Mouse (Mus musculus) thymus, postnatal 4 days (tissue): ENCODE data around the gene E330021D16Rik.
"Not testable (repeated sequence)": the region's sequence is repeated elsewhere in the genome, so short reads cannot be mapped to it uniquely, and the experiment has no call there.

ENCODE experiments used
- DNase-seq: peaks from one replicate; pipeline ENCODE4 v3.0.0; 2021

The E330021D16Rik gene

GRCm38 (mm10) chr6:136415133-136415775 is at the start of gene E330021D16Rik:
Gene E330021D16Rik, minus strand, starts transcription at chr6:136415569.
- DNase-seq, result no peak

DNA sequence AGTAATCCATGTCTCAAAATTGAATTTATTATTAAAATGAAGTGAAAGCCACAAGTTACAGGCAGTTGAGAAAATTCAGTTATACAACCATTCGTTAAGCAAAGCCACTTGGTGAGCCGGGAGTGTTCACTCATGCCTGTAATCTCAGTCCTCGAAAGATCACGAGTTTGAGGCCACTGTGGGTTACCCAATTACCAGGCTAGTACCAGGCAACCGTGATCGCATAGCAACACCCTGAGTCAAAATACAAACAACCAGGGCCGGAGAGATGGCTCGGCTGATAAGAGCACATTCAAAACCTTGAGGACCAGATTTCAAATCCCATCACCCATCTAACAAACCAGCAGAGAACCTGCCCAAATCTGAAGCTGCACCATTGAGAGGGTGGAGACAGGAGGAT is 49.7 kb upstream of the E330021D16Rik start:
- no peak for DNase-seq

- DNase-seq, result peak; percentile 54
Measured at GRCm38 (mm10) chr6:136464121-136464621, 48.8 kb upstream of the E330021D16Rik start.

- DNase-seq, result peak; percentile 62
Measured at GRCm38 (mm10) chr6:136463491-136463890, 48.1 kb upstream of the E330021D16Rik start.

GRCm38 (mm10) chr6:136459156-136459555 is 43.8 kb upstream of the E330021D16Rik start:
- DNase-seq, result no peak

- no peak for DNase-seq
Measured at GRCm38 (mm10) chr6:136456302-136456701, 40.9 kb upstream of the E330021D16Rik start.

- no peak for DNase-seq
Measured at GRCm38 (mm10) chr6:136455696-136456095, 40.3 kb upstream of the E330021D16Rik start.

- no peak for DNase-seq
Measured at GRCm38 (mm10) chr6:136452623-136453022, 37.3 kb upstream of the E330021D16Rik start.

- DNase-seq, result no peak
Measured at GRCm38 (mm10) chr6:136450863-136451262, 35.5 kb upstream of the E330021D16Rik start.

GRCm38 (mm10) chr6:136449930-136450329 is 34.6 kb upstream of the E330021D16Rik start:
- DNase-seq, result no peak

- peak; percentile 53 for DNase-seq
Measured at GRCm38 (mm10) chr6:136449270-136449692, 33.9 kb upstream of the E330021D16Rik start.

DNA sequence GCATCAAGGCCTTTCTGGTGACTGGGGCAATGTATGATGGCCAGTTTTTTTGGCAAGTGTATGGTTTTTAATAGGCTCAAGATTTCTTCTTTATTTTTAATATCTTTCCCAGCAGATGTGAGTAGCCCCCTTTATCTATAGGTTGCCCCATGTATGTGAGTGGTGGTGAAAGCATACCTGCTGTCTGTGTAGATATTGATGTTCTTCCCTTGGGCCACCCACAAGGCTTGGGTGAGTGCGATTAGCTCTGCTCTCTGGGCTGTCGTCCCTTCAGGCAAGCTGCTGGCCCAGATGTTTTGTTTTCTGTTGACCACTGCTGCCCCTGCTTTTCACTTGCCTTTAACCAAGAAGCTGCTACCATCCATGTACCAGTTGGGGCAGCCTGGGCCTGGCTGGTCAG is 23.8 kb upstream of the E330021D16Rik start:
- not testable (repeated sequence) for DNase-seq

GRCm38 (mm10) chr6:136436151-136436550 is 20.8 kb upstream of the E330021D16Rik start:
- not testable (repeated sequence) for DNase-seq

DNA sequence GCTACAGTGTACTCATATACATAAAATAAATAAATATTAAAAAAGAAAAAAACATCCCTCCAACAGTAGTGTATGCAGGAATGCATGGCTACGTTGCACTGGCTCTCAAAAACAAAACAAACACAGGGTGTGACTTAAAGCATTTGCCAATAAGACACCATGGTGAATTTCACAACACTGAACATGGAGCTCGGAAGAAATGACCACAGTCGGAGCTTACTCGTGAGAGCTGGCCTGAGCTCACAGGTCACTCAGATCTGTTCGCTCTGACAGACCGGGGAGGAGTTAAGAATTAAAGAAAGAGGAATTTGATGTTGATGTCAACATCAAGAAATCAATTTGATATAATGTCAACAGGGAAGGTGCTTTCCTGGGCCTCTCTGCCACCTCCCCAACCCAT is 18.2 kb upstream of the E330021D16Rik start:
- no peak for DNase-seq

- DNase-seq, result no peak
Measured at GRCm38 (mm10) chr6:136431896-136432248, 16.5 kb upstream of the E330021D16Rik start.

DNA sequence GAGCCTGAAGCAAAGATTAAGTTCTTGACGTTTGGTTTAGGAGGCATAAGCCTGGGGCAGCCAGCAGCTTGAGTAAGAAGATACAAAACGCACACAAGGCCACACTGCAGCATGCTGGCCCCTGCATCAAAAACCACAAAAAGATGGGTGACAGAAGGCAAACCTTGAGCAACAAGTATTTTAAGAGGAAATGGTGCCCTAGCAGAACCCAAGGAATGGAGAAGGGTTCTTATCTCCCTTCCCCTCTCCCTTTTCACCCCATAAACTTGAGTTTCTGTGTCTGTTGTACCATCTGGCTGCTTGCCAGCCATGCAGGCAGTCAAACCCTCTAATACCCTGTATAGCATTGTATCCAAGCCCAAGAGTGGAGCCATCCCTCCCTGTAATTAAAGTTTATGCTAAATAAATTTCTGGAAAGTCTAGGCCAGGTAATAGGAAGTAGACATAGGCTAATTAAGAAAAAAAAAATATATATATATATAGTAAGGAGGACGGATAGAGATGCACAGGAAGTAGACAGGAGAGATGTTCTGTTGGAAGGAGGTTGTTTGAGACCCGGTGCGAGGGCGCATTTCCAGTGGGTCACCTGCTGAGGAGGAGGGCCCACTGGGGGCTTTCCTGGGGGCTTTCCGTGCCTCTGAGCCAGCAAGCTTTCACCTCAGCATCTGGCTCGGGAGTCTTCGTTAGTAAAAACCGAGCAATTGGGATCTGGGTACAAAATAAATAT is 16.0 kb upstream of the E330021D16Rik start:
- DNase-seq, result no peak

GRCm38 (mm10) chr6:136429441-136429840 is 14.1 kb upstream of the E330021D16Rik start:
- DNase-seq, result no peak

DNA sequence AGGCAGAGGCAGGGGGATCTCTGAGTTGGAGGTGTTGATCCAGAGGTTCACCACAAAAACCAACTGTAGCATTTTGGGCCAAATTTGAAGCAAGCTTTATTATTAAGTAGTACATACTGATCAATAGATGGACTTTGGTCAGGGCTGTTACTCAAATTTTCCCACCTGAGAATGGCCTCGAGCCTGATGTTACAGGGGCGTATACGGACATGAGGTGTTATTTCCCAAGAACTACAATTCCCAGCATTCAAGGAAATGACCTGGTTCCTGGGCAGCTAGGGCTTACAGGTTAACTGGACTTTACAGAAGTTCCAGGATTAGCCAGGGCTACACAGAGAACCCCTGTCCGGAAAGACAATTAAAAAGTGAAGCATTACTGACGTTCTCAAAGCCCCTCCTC is 13.0 kb upstream of the E330021D16Rik start:
- DNase-seq, result no peak

DNA sequence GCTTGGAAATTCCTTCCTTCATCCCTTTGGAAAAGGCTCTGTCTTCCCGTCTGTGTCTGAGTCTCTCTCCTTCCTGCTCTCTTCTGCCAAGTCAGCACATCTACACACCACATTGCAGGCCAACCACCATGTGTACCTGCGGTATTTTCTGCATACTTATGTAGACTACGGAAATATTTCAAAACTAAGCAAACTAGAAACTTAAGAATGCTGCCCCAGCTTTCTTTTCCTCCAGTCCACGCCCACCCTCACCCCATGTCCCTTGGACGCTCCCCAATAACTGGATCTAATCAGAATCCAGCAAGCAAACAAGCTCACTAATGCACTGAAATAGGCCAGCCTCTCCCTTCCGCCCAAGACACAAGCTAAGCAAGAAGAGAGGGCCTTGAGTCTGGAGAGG is 11.9 kb upstream of the E330021D16Rik start:
- DNase-seq, result no peak

GRCm38 (mm10) chr6:136425956-136426355 is 10.6 kb upstream of the E330021D16Rik start:
- DNase-seq, result no peak

DNA sequence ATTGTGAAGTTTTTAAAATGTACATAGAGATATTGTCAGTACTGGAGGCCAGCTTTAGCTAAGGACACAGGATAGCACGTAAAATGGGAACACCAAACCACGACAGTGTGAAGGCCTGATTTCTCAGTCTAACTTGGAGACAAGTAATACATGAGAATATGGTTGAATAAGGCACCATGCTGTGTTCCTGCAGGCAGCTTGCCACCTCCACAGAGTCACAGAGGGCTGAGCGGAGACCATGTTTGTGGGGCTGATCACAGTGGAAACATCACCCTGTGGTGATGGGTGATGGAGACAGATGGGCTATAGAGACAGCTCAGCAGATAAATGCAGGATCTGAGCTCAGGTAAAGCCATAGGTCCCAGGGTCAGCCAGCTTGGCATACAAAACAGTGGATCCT is 8.8 kb upstream of the E330021D16Rik start:
- no peak for DNase-seq

DNA sequence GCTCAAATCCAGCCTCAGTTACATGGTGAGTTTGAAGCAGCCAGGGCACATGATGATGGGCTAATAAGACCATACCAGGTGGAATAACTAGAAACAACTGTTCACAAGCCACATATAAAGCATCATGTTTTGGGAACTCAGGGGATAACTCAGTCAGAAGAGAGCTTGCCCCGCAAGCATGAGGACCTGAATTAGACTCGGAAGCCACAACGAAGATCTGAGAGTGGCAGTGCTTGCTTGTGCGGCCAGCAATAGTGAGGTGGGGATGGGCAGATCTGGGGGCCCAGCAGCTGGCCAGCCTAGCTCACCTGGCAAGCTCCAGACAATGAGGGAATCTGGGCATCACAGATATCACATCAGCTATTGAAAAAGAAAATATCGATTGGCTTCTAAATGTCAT is 7.8 kb upstream of the E330021D16Rik start:
- DNase-seq, result no peak

DNA sequence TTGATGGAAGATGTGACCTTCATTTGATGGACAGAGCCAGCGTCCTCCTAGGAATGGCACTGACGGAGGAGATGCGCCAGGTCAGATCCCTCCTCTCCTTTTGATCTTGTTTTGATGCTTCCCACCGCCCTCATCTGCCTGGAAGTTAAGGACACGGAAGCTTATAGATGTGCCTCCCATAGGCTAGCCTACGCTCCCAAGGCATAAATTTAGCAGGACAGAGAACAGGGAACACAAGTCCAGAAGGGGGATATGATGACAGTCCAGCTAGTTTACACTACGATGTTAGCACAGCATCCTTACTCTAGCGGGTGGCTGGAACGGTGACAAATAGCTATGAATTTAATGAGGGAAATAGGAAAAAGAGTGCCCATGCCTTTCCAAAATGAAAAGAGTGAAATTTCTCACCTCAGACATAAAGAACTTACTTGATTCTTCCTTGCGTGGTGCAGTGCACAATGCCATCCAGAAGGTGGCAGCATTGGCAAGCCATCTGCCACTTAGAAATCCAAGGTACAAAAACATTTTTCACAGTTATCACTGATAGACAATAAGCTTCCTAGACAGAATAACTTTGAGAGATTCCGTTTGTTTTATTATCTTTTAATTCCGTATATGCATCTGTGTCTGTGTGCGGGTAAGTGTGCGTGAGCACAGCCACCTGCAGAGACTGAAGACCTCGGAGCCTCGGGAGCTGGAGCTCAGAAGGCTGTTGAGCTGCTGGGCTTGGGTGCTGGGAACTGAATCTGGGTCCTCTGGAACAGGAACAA is 6.9 kb upstream of the E330021D16Rik start:
- peak; percentile 79 for DNase-seq

DNA sequence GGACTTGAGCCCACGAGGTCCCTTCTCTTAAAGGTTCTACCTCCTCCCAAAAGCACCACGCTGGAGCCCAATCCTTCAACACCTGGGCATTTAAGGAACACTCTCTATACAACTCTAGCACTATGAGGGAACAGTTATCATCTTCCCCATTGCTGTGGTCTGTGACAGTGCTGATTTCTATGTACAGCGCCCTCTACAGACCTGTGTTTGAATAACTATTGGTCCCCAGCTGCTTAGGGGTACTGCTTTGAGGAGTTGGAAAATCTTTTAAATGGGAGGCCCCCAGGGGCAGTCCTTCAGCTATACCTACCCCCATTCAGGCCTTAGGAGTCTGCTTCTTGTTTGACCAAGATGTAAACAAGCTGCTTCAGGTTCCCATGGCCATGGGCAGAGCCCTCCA is 5.7 kb upstream of the E330021D16Rik start:
- peak; percentile 45 for DNase-seq
